8 mouse cellular contexts compared by ENCODE assay signal in the genomic region with DNA sequence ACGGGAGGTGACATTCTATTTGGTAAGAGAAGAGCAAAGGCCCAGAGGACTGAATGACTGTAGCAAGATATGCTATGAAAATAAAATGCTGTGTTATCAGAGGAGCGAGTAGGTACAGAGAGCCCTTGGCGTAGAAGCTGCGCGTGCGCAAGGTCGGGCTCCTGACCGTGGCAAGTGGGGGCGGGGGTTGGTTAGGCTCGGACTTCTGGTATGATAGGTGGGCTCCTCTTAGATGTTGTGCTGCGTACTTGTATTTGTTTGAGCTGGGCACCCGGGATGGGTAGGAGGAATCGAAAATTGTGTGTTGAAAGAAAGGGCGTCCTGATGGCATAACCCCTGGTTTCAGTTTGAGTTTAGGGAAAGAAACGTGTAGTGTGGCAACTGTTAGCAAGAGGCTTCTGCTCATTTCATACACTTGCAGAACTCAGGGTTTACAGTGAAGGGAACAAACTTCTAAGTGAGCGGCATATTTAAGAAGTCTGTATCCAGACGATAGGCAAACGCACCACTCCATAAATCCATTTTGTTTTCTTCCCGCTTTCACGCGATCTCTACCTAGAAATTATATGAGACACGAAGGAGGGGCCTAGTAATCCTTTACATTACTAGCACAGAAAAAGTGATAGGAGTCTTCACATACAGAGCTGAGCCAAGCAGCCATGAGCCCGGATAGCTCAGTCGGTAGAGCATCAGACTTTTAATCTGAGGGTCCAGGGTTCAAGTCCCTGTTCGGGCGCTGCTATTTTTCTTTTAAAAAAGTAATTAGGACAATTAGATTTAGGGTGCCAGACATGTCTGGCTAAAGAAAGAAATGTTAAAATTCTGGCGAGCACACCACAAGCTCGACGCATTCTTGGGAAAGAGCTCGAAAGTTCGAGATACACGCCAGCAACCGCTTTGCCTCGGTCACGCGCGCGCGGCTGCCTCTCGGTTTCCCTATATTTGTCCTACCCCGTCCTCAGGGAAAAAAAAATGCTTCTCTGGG. TPM values are rescaled to one million over a fixed set of nuclear protein-coding genes. Genes with fewer than 3 reads are reported as not detected.
DNase-seq lines count a peak whose midpoint lies in the region; ATAC-seq lines count a peak whose summit lies in the region.

No protein-coding gene starts in this region.

- ATAC-seq in erythroblast, adult 5-6 weeks (replicated peaks; ENCODE audit: low FRiP score, poor library complexity, severe bottlenecking) = peak; percentile 75
- peak; percentile 74 for ATAC-seq in heart, embryonic 11.5 days (replicated peaks; ENCODE audit: insufficient number of reproducible peaks, low FRiP score, low TSS enrichment)
- peak; percentile 71 for ATAC-seq in kidney, embryonic 16.5 days (ENCODE audit: low FRiP score, low TSS enrichment)

- H3K9ac ChIP-seq in heart, embryonic 11.5 days (ENCODE audit: low read depth, low read length) = peak overlapping the region; percentile 71
- peak overlapping the region; percentile 67 for H3K9ac ChIP-seq in kidney, embryonic 16.5 days (replicated peaks; ENCODE audit: low read length)

- peak overlapping the region; percentile 64; the same call in 1 of the 2 replicates for H3K27ac ChIP-seq in heart, embryonic 11.5 days (ENCODE audit: low read depth, low read length)
- peak overlapping the region; percentile 80 for H3K27ac ChIP-seq in kidney, embryonic 16.5 days (ENCODE audit: low read length)

- H3K27me3 ChIP-seq in heart, embryonic 11.5 days (ENCODE audit: control insufficient read depth, insufficient read depth, low read length) = no peaks in the 10 kb centered on the region
- no peaks in the 10 kb centered on the region for H3K27me3 ChIP-seq in kidney, embryonic 16.5 days (ENCODE audit: insufficient read depth, low read length)

- H3K4me3 ChIP-seq in heart, embryonic 11.5 days (ENCODE audit: low read depth, low read length) = peak overlapping the region; percentile 67
- peak overlapping the region; percentile 77 for H3K4me3 ChIP-seq in kidney, embryonic 16.5 days (ENCODE audit: low read length)

- peaks cover 2% of the 10 kb centered on the region for H3K4me1 ChIP-seq in heart, embryonic 11.5 days (ENCODE audit: control insufficient read depth, insufficient read depth, low read length)
- peaks cover 19% of the 10 kb centered on the region for H3K4me1 ChIP-seq in kidney, embryonic 16.5 days (ENCODE audit: insufficient read depth, low read length)

- no peaks in the 10 kb centered on the region for H3K9me3 ChIP-seq in heart, embryonic 11.5 days (replicated peaks; ENCODE audit: control insufficient read depth, low read length)
- H3K9me3 ChIP-seq in kidney, embryonic 16.5 days (ENCODE audit: low read length) = no peaks in the 10 kb centered on the region

- DNase-seq in A20 (ENCODE audit: low read depth, low spot score) = peak; percentile 95
- DNase-seq in brain, adult 2 months (ENCODE audit: low read depth, low spot score) = peak; percentile 93
- DNase-seq in liver = peak; percentile 92
- DNase-seq in monocyte, adult 2 months (ENCODE audit: low read depth in 1 of 2, low spot score in 2 of 2) = peak; percentile 50 to 77
- peak; percentile 78 to 84 for DNase-seq in spleen, postnatal 14 days (ENCODE audit: low spot score in 2 of 2)

- under 1% methylated on average over 41 of the region's 41 CpGs for WGBS in heart, embryonic 11.5 days (ENCODE audit: insufficient replicate concordance)
- under 1% methylated on average over 41 of the region's 41 CpGs for WGBS in kidney, embryonic 16.5 days

- H3K36me3 ChIP-seq in heart, embryonic 11.5 days (ENCODE audit: control insufficient read depth, insufficient read depth, low read length) = no peaks in the 10 kb centered on the region
- no peaks in the 10 kb centered on the region for H3K36me3 ChIP-seq in kidney, embryonic 16.5 days (ENCODE audit: insufficient read depth, low read length)

- H3K4me2 ChIP-seq in heart, embryonic 11.5 days = peak overlapping the region; percentile 73
- H3K4me2 ChIP-seq in kidney, embryonic 16.5 days (replicated peaks; ENCODE audit: low read depth, low read length) = peak overlapping the region; percentile 72

RNA-seq across cellular contexts. Expression of a gene that starts 35.4 kb away (rescaled TPM):
- total RNA-seq in erythroblast, adult 5-6 weeks (2015; ENCODE audit: low replicate concordance) = not detected in 2 replicates
- not detected in 2 replicates for total RNA-seq in erythroblast, adult 5-6 weeks (2017; ENCODE audit: low replicate concordance)
- not detected in 2 replicates for polyA plus RNA-seq in heart, embryonic 11.5 days (2014; fragmentation: Nextera tagmentation; extraction: Ambion mirVana)
- not detected in 2 replicates for polyA plus RNA-seq in kidney, embryonic 16.5 days (2015; fragmentation: Nextera tagmentation; extraction: Ambion mirVana)

RNA-seq across cellular contexts. Expression of a gene that starts 39.9 kb away (rescaled TPM):
- total RNA-seq in erythroblast, adult 5-6 weeks (2015; ENCODE audit: low replicate concordance) = 7.1 and 10.6 TPM in 2 replicates
- total RNA-seq in erythroblast, adult 5-6 weeks (2017; ENCODE audit: low replicate concordance) = 12.7 and 14.8 TPM in 2 replicates
- polyA plus RNA-seq in heart, embryonic 11.5 days (2014; fragmentation: Nextera tagmentation; extraction: Ambion mirVana) = 8.6 and 11.8 TPM in 2 replicates
- 4.1 and 4.2 TPM in 2 replicates for polyA plus RNA-seq in kidney, embryonic 16.5 days (2015; fragmentation: Nextera tagmentation; extraction: Ambion mirVana)

RNA-seq across cellular contexts. Expression of a gene that starts 56.8 kb away (rescaled TPM):
- total RNA-seq in erythroblast, adult 5-6 weeks (2015; ENCODE audit: low replicate concordance) = not detected in 2 replicates
- not detected in 2 replicates for total RNA-seq in erythroblast, adult 5-6 weeks (2017; ENCODE audit: low replicate concordance)
- polyA plus RNA-seq in heart, embryonic 11.5 days (2014; fragmentation: Nextera tagmentation; extraction: Ambion mirVana) = not detected in 2 replicates
- not detected in 2 replicates for polyA plus RNA-seq in kidney, embryonic 16.5 days (2015; fragmentation: Nextera tagmentation; extraction: Ambion mirVana)

Comparison
In these comparisons a context has a peak if more than half of its experiments do, and no peak if none do; other contexts are left out.
1. Peak in every context shown above with its lines: DNase-seq, ATAC-seq, H3K4me3 ChIP-seq and H3K27ac ChIP-seq.